Mouse (Mus musculus) myocyte (in vitro differentiated cells): ENCODE results near the gene Scoc. TPM values are rescaled to one million over a fixed set of nuclear protein-coding genes. Genes with fewer than 3 reads are reported as not detected.

ENCODE experiments used
- H3K27me3 ChIP-seq: one replicate; pipeline ENCODE4 v1.6.1; 2011; ENCODE audit not compliant: control insufficient read depth, insufficient read depth, insufficient read length
- H3K36me3 ChIP-seq: one replicate; pipeline ENCODE4 v1.6.1; 2011; ENCODE audit not compliant: control insufficient read depth, insufficient read depth
- H3K4me2 ChIP-seq: one replicate; pipeline ENCODE4 v1.6.1; 2011; ENCODE audit warnings: low read depth, control low read depth
- H3K4me3 ChIP-seq: one replicate; pipeline ENCODE4 v1.5.1; 2011; ENCODE audit warnings: mild to moderate bottlenecking, control low read depth, moderate library complexity
- H3K79me2 ChIP-seq: one replicate; pipeline ENCODE4 v1.6.1; 2011; ENCODE audit not compliant: control insufficient read depth, insufficient read depth
- H3ac ChIP-seq: one replicate; pipeline ENCODE4 v1.6.1; 2011; ENCODE audit not compliant: control insufficient read depth, insufficient read length
- CEBPB ChIP-seq: IDR thresholded peaks from 2 replicates; pipeline ENCODE4 v1.6.1; 2011; ENCODE audit warnings: mild to moderate bottlenecking, moderate library complexity; ENCODE audit not compliant: poor library complexity, insufficient read depth, severe bottlenecking
- E2F4 ChIP-seq: IDR thresholded peaks from one replicate; pipeline ENCODE4 v1.6.1; 2011; ENCODE audit warnings: mild to moderate bottlenecking, control low read depth, moderate library complexity; ENCODE audit not compliant: insufficient read depth
- MAX ChIP-seq: IDR thresholded peaks from one replicate; pipeline ENCODE4 v1.6.1; 2011; ENCODE audit warnings: low read depth, mild to moderate bottlenecking, control low read depth
- MYOD1 ChIP-seq, 3 experiments: IDR thresholded peaks; one replicate each; pipeline ENCODE4 v1.6.1; 2011; ENCODE audit warnings: control low read depth in 2 of 3, low read depth in 2 of 3, mild to moderate bottlenecking in 2 of 3, moderate library complexity in 1 of 3; ENCODE audit not compliant: insufficient read length in 2 of 3, control insufficient read depth in 1 of 3
- MYOG ChIP-seq, 3 experiments: IDR thresholded peaks; one replicate each; pipeline ENCODE4 v1.6.1; 2011; ENCODE audit warnings: control low read depth in 2 of 3, low read depth in 2 of 3, mild to moderate bottlenecking in 2 of 3; ENCODE audit not compliant: insufficient read length in 2 of 3, control insufficient read depth in 1 of 3, insufficient read depth in 1 of 3
- POLR2A ChIP-seq: IDR thresholded peaks from one replicate; pipeline ENCODE4 v1.6.1; 2011; ENCODE audit warnings: low read depth, mild to moderate bottlenecking, control low read depth, moderate library complexity; ENCODE audit not compliant: insufficient read length
- POLR2AphosphoS2 ChIP-seq: IDR thresholded peaks from one replicate; pipeline ENCODE4 v1.6.1; 2011; ENCODE audit warnings: low read depth, control low read depth; ENCODE audit not compliant: insufficient read length
- REST ChIP-seq: IDR thresholded peaks from one replicate; pipeline ENCODE4 v1.6.1; 2011; ENCODE audit warnings: mild to moderate bottlenecking, control low read depth, moderate library complexity; ENCODE audit not compliant: insufficient read depth, insufficient read length
- SRF ChIP-seq: IDR thresholded peaks from one replicate; pipeline ENCODE4 v1.6.1; 2011; ENCODE audit warnings: low read depth; ENCODE audit not compliant: control insufficient read depth, insufficient read length
- TCF12 ChIP-seq: IDR thresholded peaks from one replicate; pipeline ENCODE4 v1.6.1; 2011; ENCODE audit warnings: mild to moderate bottlenecking, control low read depth; ENCODE audit not compliant: poor library complexity, insufficient read depth, severe bottlenecking
- TCF3 ChIP-seq: IDR thresholded peaks from one replicate; pipeline ENCODE4 v1.6.1; 2011; ENCODE audit warnings: low read depth, control low read depth; ENCODE audit not compliant: insufficient read length
- USF1 ChIP-seq: IDR thresholded peaks from one replicate; pipeline ENCODE4 v1.6.1; 2011; ENCODE audit warnings: low read depth, mild to moderate bottlenecking, control low read depth, moderate library complexity
- polyA plus RNA-seq: library from polyadenylated mRNA; unstranded; fragments of >200 nt; fragmentation: generic; extraction: Trizol; gene quantifications from one replicate; pipeline ENCODE4 v1.2.1, GENCODE M21; 2012; ENCODE audit warnings: missing spikeins

The Scoc gene
- 22.4 TPM for polyA plus RNA-seq

DNA sequence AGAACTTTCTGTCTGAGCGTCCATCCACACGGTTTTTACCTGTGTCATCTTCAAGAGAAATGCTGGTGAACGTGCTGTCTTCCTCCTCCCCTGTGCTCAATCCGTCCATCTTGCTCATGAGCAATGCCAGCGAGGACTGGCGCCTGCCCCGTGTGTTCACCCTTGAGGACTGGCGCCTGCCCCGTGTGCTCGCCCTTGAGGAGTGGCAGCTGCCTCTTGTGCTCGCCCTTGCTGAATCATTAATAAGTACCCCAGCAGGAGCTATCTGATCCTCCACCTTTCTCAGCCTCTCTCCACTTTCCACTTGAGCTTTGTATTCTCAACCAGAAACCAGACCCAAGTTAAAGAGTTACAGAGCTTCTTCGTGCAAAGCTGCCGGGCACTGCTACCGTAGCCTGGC lies at the start of gene Scoc:
Gene Scoc (minus strand): TSS at position 170 of the 400 bp plus-strand sequence.
- H3K4me3 ChIP-seq = no peak within 1 kb of the TSS
- TF ChIP-seq E2F4 = no peak
- TF ChIP-seq SRF = no peak
- no peak for TF ChIP-seq TCF3
- no peak for TF ChIP-seq POLR2A
- no peak for TF ChIP-seq MYOD1 (IDR thresholded peaks at IDR 0.05; ENCODE audit: control insufficient read depth in 1 of 3, insufficient read length in 2 of 3, low read depth in 2 of 3)
- TF ChIP-seq USF1 = no peak
- no peak for TF ChIP-seq CEBPB
- no peaks in the 10 kb centered on the region for H3K36me3 ChIP-seq
- H3K27me3 ChIP-seq = peaks cover 4% of the 10 kb centered on the region
- no peaks in the 10 kb centered on the region for H3K79me2 ChIP-seq
- H3ac ChIP-seq = no peak within 1 kb of the TSS
- no peak within 1 kb of the TSS for H3K4me2 ChIP-seq

GRCm38 (mm10) chr8:83459606-83460005 lies 1.4 kb upstream of the Scoc start:
- Histone ChIP-seq H3K36me3 (no peaks in the 10 kb centered on the region), H3K79me2 (no peaks in the 10 kb centered on the region), H3ac (no peak overlapping the region), H3K4me2 (no peak overlapping the region), H3K27me3 (peaks cover 4% of the 10 kb centered on the region), H3K4me3 (no peak overlapping the region)
- TF ChIP-seq TCF3 (no peak), REST (no peak)

DNA sequence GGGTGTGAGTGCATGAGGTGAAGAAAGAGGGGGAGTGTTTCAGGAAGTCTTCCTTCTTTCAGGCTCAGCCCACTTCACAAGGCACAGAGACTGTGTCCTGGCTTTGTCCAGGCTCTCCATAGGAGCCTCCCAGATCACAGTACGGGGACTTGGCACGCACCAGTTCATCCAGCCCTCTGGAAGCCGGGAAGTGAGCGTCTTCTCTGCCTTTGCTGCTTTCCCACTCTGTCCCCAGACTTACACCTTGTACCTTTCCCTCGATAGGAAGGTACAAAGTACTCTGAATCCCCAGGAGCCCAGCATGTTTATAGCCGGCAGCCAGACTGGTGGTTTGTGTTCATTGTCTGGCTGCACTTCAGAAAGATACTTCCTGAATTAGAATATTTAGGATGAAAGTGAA lies 1.1 kb downstream of the Scoc start:
- no peak overlapping the region for H3ac ChIP-seq
- H3K79me2 ChIP-seq = no peaks in the 10 kb centered on the region
- no peaks in the 10 kb centered on the region for H3K36me3 ChIP-seq
- no peak overlapping the region for H3K4me3 ChIP-seq
- H3K27me3 ChIP-seq = peaks cover 4% of the 10 kb centered on the region
- TF ChIP-seq MAX (no peak), TCF12 (no peak), E2F4 (no peak), POLR2A (no peak), TCF3 (no peak), CEBPB (no peak), REST (no peak), MYOG (IDR thresholded peaks at IDR 0.05; ENCODE audit: control insufficient read depth in 1 of 3, insufficient read depth in 1 of 3, insufficient read length in 2 of 3, low read depth in 2 of 3) (no peak), SRF (no peak), USF1 (no peak), POLR2AphosphoS2 (no peak)
- H3K4me2 ChIP-seq = no peak overlapping the region

- no peak for TF ChIP-seq POLR2AphosphoS2
- no peak for TF ChIP-seq CEBPB
- TF ChIP-seq TCF12 = no peak
- TF ChIP-seq MYOG (IDR thresholded peaks at IDR 0.05; ENCODE audit: control insufficient read depth in 1 of 3, insufficient read depth in 1 of 3, insufficient read length in 2 of 3, low read depth in 2 of 3) = no peak
- no peak for TF ChIP-seq MAX
- no peak for TF ChIP-seq POLR2A
- TF ChIP-seq REST = no peak
- TF ChIP-seq USF1 = no peak
- TF ChIP-seq SRF = no peak
- no peak for TF ChIP-seq MYOD1 (IDR thresholded peaks at IDR 0.05; ENCODE audit: control insufficient read depth in 1 of 3, insufficient read length in 2 of 3, low read depth in 2 of 3)
- Histone ChIP-seq H3K4me3 (no peak overlapping the region), H3K27me3 (no peaks in the 10 kb centered on the region), H3K79me2 (no peaks in the 10 kb centered on the region), H3K4me2 (no peak overlapping the region), H3K36me3 (no peaks in the 10 kb centered on the region), H3ac (no peak overlapping the region)
Observed at GRCm38 (mm10) chr8:83451056-83451455, 7.1 kb downstream of the Scoc start.

- Histone ChIP-seq H3K4me2 (no peak overlapping the region), H3K36me3 (no peaks in the 10 kb centered on the region), H3ac (no peak overlapping the region), H3K79me2 (no peaks in the 10 kb centered on the region), H3K27me3 (no peaks in the 10 kb centered on the region), H3K4me3 (no peak overlapping the region)
- TF ChIP-seq REST (no peak), MAX (no peak), SRF (no peak), CEBPB (no peak), MYOG (IDR thresholded peaks at IDR 0.05; ENCODE audit: control insufficient read depth in 1 of 3, insufficient read depth in 1 of 3, insufficient read length in 2 of 3, low read depth in 2 of 3) (no peak), POLR2A (no peak), MYOD1 (IDR thresholded peaks at IDR 0.05; ENCODE audit: control insufficient read depth in 1 of 3, insufficient read length in 2 of 3, low read depth in 2 of 3) (no peak), USF1 (no peak), POLR2AphosphoS2 (no peak), TCF3 (no peak), E2F4 (no peak), TCF12 (no peak)
Observed at GRCm38 (mm10) chr8:83449960-83450359, 8.2 kb downstream of the Scoc start.
